Mouse (Mus musculus) 416B (cell line): ENCODE results near the gene Slc6a17.

Source experiments
- DNase-seq: peaks from one replicate; pipeline ENCODE4 v3.0.0; 2011; ENCODE audit warnings: low read depth

The Slc6a17 gene

GRCm38 (mm10) chr3:107517631-107518108 is at the start of gene Slc6a17:
Gene Slc6a17 (minus strand): TSS chr3:107518018.
- DNase-seq, result no peak

DNA sequence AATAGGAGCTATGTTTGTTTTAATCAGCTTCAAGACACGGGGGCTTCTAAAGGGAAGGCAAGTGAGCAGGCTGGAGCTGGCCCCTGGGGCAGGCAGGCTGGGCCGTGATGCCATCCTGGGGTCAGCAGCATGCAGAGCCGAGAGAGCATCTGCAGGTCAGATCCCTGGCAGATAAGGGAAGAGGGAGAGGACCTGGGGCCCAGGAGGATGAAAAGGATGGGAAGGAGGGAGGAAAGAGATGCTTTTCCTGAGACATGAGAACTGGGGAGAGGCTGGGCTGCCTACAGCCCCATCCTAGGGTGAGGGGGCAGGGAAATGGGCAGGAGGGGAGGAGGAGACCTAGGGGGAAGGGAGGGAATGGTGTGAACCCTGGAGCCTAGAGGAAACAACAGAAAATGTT is 47.5 kb upstream of the Slc6a17 start:
- DNase-seq, result no peak

GRCm38 (mm10) chr3:107563880-107564279 is 46.1 kb upstream of the Slc6a17 start:
- DNase-seq, result no peak

DNA sequence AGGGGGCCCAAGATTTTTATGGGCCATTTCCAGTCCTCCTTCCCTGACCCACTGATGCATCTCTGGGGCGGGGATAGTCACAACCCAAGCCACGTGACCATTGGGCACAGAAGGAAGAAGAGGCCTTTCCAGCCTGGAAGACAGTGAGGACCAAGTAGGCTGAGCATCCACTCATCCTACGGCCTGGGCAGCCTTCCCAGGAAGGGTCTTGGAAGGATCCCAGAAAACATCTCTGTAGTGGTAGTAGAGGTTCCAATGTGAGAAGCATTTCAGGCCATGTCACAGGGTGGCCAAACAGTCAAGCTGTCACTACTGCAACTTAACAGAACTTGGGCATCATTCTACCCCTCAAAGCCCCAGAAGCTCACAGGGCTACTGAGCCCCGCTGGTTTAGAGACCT is 44.8 kb upstream of the Slc6a17 start:
- no peak for DNase-seq

GRCm38 (mm10) chr3:107562104-107562503 is 44.3 kb upstream of the Slc6a17 start:
- no peak for DNase-seq

DNA sequence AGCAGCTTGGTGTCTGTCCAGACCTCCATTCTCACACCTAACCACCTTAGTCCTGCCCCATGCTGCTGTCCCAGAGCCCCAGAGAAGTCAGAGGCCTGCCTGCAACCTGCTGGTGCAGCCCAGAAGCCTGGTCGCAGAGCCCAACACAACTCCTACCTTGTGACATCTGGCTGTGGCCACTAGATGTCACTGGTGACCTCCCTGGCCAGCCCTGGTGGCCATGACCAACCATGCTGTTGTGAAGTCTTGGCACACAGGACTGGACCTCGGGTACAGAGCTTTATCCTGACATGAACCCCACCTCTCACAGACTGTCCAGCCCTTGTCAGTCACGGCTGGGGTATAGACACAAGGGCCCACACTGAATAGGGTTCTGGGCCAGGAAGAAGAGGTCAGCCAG is 41.4 kb upstream of the Slc6a17 start:
- peak; percentile 66 for DNase-seq

GRCm38 (mm10) chr3:107558740-107559139 is 40.9 kb upstream of the Slc6a17 start:
- no peak for DNase-seq

DNA sequence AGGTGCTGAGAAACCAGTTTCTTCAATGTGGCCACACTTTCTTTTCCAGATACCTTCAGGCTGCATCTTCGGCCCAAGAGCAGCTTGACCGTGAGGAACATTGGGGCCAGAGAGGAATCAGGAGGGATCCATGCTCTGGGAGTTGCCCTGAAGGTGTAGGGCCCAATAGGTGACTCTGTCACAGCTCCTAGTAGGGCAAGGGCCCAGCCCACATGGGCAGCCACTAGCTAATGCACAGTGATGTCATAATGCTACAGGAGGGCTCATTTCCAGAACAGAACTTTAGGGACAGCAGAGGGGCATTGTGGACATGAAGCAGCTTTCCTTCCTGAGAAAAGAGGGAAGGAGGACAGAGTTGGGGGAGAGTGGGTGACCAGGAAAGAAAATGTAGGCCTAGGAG is 37.0 kb upstream of the Slc6a17 start, which contains the start of gene Ubl4b:
Ubl4b (minus strand) TSS at position 232 of the 400 bp plus-strand sequence.
- no peak for DNase-seq

DNA sequence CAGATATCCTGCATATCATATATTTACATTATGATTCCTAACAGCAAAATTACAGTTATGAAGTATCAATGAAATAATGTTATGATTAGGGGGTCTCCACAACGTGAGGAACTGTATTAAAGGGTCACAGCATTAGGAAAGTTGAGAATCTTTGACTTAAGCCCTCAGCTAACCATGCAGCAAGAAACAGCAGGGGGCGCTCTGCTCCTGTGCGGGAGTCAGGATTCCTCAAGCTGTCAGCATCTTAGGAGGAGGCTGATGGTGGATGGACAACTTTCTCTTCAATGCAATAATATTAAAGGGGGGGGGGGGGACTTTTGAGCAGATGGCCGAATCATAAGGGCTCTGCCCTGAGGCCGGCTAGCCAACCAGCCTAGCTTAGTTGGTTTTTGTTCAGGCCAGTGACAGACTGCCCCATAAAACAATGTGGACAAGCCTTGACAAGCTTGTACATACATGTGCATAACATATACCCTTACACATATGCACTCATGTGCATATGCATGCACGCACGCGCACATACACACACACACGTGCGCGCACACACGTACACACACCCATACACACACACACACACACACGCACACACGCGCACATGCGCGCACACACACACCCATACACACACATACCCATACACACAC is 32.7 kb upstream of the Slc6a17 start:
- DNase-seq, result peak; percentile 68

GRCm38 (mm10) chr3:107546956-107547355 is 29.1 kb upstream of the Slc6a17 start:
- DNase-seq, result no peak

- DNase-seq, result no peak
Measured at GRCm38 (mm10) chr3:107545716-107546412, 28.0 kb upstream of the Slc6a17 start.

- DNase-seq, result no peak
Measured at GRCm38 (mm10) chr3:107545278-107545677, 27.5 kb upstream of the Slc6a17 start.

GRCm38 (mm10) chr3:107543158-107544080 is 25.6 kb upstream of the Slc6a17 start:
- no peak for DNase-seq

DNA sequence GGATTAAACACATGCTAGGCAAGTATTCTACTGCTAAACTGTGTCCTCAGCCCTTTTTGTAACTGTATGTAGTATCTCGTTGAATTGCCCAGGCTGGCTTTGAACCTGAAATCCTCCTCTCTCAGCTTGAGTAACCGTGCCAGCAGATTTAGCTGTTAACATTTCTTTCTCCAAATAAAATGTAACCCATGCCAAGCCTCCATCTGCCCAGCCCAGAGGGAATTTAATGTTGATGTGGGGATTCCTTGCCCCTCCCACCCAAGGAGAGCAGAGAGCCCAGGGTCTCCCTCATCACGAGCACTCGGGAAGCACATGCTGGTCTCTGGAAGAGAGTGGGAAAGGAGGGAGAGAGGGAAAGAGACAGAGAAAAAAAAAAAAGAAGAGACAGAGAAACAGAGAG is 24.8 kb upstream of the Slc6a17 start:
- no peak for DNase-seq

- DNase-seq, result no peak
Measured at GRCm38 (mm10) chr3:107537504-107537889, 19.7 kb upstream of the Slc6a17 start.

- no peak for DNase-seq
Measured at GRCm38 (mm10) chr3:107536810-107537503, 19.1 kb upstream of the Slc6a17 start.

- peak; percentile 24 for DNase-seq
Measured at GRCm38 (mm10) chr3:107534951-107535350, 17.1 kb upstream of the Slc6a17 start.

DNA sequence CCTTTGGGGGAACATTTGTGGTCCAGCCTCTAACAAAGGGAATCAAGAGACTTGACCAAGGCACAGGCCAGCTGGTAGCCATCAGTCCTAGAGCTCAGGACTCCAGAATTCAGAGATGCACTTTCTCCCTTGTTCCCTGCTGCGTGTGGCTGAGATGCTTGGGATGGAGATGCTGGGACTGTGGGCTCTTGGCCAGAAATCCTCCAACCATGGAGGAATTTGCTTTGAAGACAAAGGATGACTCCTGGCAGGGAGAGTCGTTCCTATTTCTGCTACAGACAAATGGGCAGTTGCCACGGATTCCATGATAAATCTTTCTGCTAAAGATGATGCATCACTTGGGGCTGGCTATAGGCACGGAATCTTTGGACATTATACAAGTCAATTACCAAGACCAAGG is 15.7 kb upstream of the Slc6a17 start:
- DNase-seq, result no peak

DNA sequence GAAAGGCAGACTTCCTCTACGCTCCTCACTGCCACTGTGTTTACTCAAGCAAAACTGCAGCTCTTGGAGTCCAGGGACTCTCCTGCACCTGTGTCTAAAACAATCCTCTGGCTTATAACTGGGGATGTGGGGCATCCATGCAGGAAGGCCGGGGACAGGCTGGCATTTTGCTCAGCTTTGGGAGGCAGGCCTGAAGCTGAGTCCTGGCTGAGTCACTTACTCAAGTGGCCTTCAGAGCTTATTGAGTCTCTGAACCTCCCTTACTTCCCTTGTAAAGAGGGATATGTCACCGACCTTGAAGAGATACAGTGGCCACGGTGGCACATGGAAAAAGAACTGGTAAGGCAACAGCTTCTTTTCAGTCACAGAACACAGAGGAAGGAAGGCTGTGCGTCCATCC is 12.8 kb upstream of the Slc6a17 start:
- DNase-seq, result no peak

DNA sequence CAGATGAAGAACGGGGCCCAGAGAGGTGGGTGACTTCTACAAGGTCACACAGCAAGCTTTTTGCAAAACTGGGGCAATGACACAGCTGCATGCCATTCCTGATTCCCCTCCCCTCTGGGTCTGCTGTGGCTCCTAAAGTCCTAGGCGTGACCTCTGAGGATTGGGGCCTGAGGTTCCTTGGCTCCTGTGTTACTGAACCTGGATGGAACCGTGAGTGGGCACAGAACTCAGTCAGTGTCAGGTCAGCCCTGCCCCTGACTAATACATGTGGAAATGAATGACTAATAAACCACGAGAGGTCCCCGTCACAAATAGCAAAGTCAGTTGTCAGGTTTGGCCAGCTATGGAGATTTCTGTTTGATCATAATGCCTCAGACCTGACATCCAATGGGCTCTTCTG is 11.4 kb upstream of the Slc6a17 start:
- peak; percentile 19 for DNase-seq

DNA sequence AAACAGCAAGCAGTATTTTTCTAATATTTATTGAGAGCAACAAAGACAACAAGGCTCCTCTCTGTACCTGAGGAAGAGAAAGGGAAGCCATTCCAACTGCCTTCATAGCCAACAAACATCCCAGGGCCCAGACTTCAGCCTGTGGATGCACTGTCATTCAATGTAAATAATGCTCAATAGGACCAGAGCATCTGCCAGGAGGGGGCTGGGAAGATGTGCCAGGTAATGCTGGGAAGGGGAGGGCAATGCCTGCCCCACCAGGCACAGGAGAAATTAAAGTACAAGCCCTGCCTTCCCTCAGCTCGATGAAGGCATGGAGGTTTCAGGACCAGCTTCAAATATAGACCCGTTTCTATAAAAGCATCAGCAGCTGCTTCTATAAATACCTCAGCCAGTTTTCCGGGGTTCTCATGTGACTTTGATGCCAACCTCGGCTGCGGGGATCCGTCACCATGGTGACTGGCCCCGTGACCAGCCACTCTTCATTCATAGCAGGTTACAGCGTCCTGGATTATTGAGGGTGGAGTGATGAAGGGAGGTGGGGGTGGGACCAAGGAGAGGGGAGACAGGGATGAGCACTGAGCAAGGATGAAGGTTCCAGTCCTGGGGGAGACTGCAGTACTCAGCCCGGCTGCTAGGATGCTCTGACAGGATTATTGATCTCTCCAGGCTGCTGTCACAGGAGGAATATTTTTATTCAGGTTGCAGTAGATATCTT is 10.7 kb upstream of the Slc6a17 start:
- no peak for DNase-seq
